Mouse (Mus musculus) layer of hippocampus, adult 9-10 months (tissue): ENCODE results near the gene Gm765.

Experiments used
- DNase-seq: peaks from one replicate; pipeline ENCODE4 v3.0.0; 2022; ENCODE audit warnings: low spot score

The Gm765 gene

GRCm38 (mm10) chr6:98342654-98343053 is at the start of gene Gm765:
Gene Gm765, minus strand, starts transcription at chr6:98342754.
- DNase-seq = no peak

GRCm38 (mm10) chr6:98385487-98385886 is 42.9 kb upstream of the Gm765 start:
- DNase-seq = peak; percentile 16

- no peak for DNase-seq
Observed at GRCm38 (mm10) chr6:98384431-98384830, 41.9 kb upstream of the Gm765 start.

- DNase-seq = peak; percentile 59
Observed at GRCm38 (mm10) chr6:98383411-98383810, 40.9 kb upstream of the Gm765 start.

DNA sequence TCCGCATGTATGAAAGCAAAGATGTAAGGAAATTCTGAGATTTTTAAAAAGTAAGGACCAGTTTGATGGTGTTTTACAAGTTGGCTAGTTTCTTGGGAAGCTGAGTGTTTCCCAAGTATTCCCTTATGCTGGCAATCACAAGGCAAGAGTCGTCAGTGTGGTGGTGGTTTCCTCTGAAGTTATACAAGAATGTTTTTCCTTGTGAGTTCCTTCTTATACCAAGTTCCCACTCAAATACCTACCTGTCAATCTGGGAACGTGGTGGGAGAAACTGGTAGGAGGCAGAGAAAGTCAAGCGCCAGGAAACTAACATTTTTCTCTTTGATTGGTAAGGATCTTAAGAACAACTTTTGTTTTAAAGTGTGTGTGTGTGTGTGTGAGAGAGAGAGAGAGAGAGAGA is 23.6 kb upstream of the Gm765 start:
- no peak for DNase-seq

DNA sequence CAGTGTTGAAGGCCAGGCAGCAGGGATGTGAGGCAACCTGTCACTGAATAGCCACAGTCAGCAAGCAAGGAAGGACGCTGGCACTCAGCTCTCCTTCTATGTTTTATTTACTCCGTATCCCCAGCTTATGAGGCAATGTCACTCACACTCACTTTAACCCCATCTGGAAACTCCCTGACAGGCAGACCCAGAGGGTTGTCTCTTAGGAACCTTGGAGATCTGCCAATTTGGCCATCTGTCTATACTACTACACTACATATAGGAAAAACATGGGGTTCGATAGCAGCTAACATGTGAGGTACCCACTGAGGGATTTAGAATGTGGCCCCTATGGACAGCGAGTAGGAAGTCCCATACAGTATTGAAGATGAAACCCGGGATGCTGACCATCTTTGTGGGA is 12.7 kb upstream of the Gm765 start:
- DNase-seq = no peak

- no peak for DNase-seq
Observed at GRCm38 (mm10) chr6:98353285-98353684, 10.7 kb upstream of the Gm765 start.

GRCm38 (mm10) chr6:98332714-98333113 is 9.8 kb downstream of the Gm765 start:
- DNase-seq = no peak

- no peak for DNase-seq
Observed at GRCm38 (mm10) chr6:98311659-98312058, 30.9 kb downstream of the Gm765 start.

DNA sequence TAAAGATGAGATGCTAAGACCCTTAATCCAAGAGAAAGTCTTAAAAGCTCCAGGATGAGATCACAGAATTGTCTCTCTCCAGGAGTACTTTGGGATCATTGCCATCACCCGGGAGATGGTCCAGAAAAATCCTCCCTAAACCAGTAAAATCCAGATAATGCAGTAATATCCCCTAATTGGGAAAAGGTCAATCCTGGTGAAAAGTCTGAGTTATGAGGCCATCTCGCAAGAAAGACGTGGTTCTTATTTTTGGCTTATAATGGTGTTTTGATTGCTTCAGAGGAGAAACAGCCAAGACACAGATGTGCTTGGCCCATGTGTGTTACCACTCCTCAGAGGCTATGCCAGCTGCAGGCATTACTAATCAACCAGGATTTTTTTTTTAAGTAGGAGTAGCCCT is 34.9 kb downstream of the Gm765 start:
- DNase-seq = no peak

- no peak for DNase-seq
Observed at GRCm38 (mm10) chr6:98307159-98307558, 35.4 kb downstream of the Gm765 start.

DNA sequence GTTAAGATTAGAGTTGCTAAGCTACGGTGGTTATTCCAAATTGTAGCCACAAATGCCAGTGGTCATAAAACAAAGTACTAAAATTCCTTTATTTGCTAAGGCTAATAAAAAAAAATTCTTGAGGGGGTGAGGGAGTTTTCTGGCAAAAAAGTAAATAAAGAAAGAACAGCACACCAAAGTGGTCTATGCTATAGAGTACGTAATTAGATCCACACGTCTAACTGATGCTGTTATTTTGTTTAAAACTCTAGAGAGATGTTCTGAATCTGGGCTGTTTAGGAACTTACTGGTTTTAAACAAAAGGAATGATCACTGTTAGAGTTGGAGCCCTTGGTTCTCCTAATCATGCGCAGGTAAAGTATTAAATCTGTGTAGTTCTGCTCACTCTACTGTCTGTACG is 50.5 kb downstream of the Gm765 start:
- no peak for DNase-seq

DNA sequence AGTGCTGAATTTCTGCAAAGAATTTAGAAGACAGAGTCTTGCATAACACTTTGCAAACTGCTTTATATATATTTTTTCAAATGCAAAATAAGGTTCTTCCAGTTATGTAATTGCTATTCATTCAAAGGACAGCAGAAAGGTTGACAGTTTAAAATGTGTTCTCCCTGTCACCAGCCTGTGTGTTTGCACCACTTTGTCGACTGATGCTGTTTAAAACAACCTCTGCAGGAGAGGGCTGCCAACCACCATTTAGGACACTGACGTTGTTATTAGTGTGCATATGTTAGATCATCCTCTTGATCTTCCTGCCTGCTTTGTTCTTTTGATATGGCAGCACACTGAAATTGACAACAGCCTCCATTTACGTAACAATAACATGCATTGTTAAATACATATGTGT is 54.2 kb downstream of the Gm765 start:
- no peak for DNase-seq

GRCm38 (mm10) chr6:98287521-98287920 is 55.0 kb downstream of the Gm765 start:
- DNase-seq = no peak

- DNase-seq = no peak
Observed at GRCm38 (mm10) chr6:98285190-98285589, 57.4 kb downstream of the Gm765 start.

DNA sequence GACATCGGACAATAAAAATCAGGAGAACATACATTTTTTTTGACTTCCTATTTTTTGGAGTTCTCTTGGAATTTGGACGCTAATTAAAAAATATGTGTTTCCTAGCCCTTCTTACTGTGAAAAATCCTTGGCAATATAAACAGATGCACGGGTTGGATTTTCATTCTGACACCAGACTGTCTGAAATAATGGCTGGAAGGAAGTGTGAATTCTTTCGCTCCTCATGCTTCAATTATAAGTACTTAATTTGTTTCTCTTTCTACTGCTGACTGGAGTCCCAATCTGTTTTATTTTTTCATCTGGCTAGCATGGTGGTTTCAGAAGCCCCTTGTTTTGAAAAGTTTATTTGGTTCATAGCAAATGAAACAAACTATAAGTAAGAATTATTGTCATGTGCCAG is 59.8 kb downstream of the Gm765 start:
- no peak for DNase-seq

DNA sequence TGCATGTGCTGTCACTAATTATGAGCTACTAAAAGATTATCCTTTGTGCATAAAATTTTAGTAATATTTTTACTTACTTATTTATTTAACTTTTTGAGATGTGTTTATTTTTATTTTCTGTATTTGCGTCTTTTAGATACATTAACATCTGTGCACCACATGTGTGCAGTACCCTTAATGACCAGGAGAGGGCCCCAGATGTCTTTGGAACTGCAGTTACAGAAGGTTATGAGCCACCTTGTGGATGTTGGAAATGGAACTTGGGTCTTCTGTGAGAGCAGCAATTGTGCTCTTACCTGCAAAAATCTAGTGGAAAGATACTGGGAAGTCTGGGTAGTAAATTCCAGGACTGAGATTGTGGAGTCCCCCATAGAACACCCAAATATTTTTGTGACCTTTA is 71.0 kb downstream of the Gm765 start:
- no peak for DNase-seq

DNA sequence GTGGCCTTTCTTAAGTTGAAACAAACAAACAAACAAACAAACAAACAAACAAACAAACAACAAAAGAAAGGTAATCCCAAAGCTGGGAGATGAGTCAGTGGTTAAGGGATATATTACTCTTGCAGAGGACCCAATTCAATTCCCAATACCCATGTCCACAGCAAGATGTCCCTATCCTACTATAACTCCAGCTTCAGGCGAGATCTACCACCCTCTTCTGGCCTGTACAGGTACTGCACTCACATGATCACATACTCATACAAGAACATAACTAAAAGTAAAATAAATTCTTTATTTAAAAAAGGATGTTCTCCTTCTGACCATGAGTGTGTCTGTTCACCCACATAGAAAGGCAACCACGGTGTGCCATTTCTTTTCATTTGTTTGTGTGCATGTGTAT is 79.6 kb downstream of the Gm765 start:
- no peak for DNase-seq

- no peak for DNase-seq
Observed at GRCm38 (mm10) chr6:98259016-98259415, 83.5 kb downstream of the Gm765 start.

- DNase-seq = no peak
Observed at GRCm38 (mm10) chr6:98246449-98246848, 96.1 kb downstream of the Gm765 start.

- DNase-seq = no peak
Observed at GRCm38 (mm10) chr6:98243186-98243585, 99.4 kb downstream of the Gm765 start.

DNA sequence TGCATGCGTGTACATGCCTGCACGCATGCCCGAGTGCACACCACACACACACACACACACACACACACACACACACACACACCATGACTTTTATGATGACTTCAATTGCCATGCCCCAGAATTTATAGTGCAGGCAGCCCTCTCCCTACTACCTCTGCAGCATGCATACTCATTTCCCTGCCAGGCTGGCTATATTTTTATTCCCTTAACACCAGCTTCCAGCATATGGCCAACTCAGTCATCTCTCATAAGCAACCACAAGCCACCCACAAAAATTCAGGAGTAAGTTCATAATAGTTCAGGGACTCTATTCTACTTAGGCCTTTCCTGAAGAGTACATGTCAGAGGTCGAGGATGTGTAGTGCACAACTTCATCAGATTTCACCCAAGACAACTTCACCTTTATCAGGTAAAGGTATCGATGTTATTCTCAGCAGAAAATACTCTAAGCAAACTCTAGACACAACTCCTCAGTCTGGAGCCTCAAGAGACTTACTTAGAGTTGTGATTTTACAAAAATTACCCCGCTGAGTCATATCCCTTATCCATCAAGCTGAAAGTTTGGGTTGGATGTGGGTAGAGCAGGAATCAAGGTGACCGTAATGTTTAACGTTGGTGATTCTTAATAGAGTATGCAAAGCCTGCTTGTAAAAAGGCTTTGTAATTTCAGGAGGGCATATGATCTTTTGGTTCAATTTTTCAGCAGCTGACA is 101.8 kb downstream of the Gm765 start:
- no peak for DNase-seq

DNA sequence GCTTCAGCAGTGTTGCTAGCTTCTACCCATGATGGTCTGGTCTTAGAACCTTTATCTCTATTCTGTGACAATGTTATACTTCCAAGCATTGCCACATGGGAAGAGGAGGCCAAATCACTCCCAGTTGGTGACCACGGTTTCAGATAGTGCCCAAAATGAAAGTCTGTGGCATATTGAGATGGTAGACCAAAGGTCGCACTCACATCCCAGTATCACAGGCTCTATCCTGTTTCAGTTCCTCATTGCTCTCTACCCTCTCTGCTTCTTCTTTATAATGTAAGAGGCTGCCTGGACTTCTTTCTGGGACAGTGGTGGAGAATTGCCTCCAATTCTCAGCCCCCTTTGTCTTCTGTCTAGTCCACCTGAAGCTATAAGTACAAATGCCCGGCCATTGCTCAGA is 108.5 kb downstream of the Gm765 start:
- DNase-seq = no peak

GRCm38 (mm10) chr6:98223923-98224322 is 118.6 kb downstream of the Gm765 start:
- DNase-seq = no peak

GRCm38 (mm10) chr6:98221970-98222369 is 120.6 kb downstream of the Gm765 start:
- no peak for DNase-seq
